Mouse (Mus musculus) central nervous system, embryonic 18 days (tissue): Measurements from ENCODE around the gene Olfr381. TPM values are rescaled to one million over a fixed set of nuclear protein-coding genes. Genes with fewer than 3 reads are reported as not detected.

ENCODE experiments used
- polyA plus RNA-seq: library from polyadenylated mRNA; depleted of rRNA; stranded (reverse); fragments of >200 nt; gene quantifications from 2 replicates; pipeline ENCODE4 v1.2.3, GENCODE M21; 2012; rRNA removed

Olfr381 gene
- not detected in 2 replicates for polyA plus RNA-seq

DNA sequence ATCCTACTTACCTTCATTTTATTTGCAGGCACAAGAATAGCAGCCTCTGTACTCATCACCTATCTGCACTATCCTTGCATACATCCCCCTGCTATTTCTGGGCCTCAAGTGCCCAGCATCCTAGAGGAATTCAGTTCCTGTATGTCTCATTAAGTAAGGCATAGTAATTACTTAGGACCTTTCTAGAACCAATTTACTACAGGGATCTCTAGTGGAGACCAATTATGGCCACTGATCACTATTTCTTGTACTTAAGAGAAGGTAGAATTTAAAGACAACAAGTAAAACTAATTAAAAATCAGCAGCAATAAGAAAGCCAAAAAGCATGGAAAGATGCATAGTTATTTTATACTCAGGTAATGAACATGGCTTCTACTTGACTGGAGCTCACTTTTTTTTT, at the start of gene Olfr381:
Gene Olfr381, minus strand, starts transcription at position 101 of the 400 bp plus-strand sequence.

DNA sequence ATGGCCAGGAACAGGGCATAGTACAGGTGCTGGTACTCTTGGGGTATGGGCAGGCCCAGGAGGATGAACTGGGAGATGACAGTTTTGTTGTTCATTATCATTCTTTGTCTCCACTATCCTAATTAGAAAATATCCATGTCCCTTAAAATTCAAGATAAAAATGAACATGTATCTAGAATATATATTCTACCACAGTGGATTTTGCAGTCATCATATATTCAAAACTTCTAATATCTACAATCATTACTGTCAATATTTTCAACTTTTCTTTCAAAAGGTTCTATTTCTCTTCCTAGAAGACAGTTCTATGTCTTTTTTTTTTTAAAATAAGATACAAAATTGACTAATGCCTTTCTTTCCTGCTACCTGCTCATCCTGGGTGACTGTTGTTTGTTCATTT, 25.7 kb upstream of the Olfr381 start, which contains the start of gene Olfr382:
Gene Olfr382, minus strand, starts transcription at position 101 of the 400 bp plus-strand sequence.

DNA sequence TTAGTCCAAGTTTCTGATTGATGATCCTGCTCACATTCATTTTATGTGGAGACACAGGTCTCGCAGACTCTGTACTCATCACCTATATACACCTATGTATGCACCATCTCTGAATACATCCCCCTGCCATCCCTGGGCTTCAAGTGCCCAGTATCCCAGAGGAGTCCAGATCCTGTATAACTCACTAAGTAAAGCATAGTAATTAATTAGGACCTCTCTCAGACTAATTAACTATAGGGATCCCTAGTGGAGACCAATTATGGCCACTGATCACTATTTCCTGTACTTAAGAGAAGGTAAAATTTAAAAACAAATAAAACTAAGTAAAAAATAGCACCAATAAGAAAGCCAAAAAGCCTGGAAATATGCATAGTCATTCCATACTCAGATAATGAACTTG, 34.0 kb downstream of the Olfr381 start, which contains the start of gene Olfr380:
Gene Olfr380, minus strand, starts transcription at position 101 of the 400 bp plus-strand sequence.

Other genes with a start within 250 kb of the Olfr381 start
- 0.30 and 0.37 TPM in 2 replicates for gene Trpv3, start 224.2 kb downstream of the Olfr381 start, polyA plus RNA-seq
- 2.5 and 2.6 TPM in 2 replicates for gene Aspa, start 162.0 kb downstream of the Olfr381 start, polyA plus RNA-seq
- not detected in 2 replicates for gene Gm49340, start 161.9 kb downstream of the Olfr381 start, polyA plus RNA-seq
- gene Spata22, start 161.9 kb downstream of the Olfr381 start, polyA plus RNA-seq, result 0.05 TPM in 1 of 2 replicates, not detected in the other
- not detected in 2 replicates for gene Olfr20, start 140.8 kb downstream of the Olfr381 start, polyA plus RNA-seq
- not detected in 2 replicates for gene Olfr376, start 120.4 kb downstream of the Olfr381 start, polyA plus RNA-seq
- not detected in 2 replicates for gene Olfr1, start 92.0 kb downstream of the Olfr381 start, polyA plus RNA-seq
- not detected in 2 replicates for gene Olfr378, start 63.1 kb downstream of the Olfr381 start, polyA plus RNA-seq
- gene Olfr380, start 34.1 kb downstream of the Olfr381 start, polyA plus RNA-seq, result not detected in 2 replicates
- not detected in 2 replicates for gene Olfr382, start 25.6 kb upstream of the Olfr381 start, polyA plus RNA-seq
- not detected in 2 replicates for gene Olfr385, start 101.4 kb upstream of the Olfr381 start, polyA plus RNA-seq
- gene Olfr384, start 107.0 kb upstream of the Olfr381 start, polyA plus RNA-seq, result not detected in 2 replicates
- gene Zfp735, start 197.2 kb upstream of the Olfr381 start, polyA plus RNA-seq, result not detected in 2 replicates